Mouse (Mus musculus): ENCODE measurements around the gene Gpr161. TPM values are rescaled to one million over a fixed set of nuclear protein-coding genes. Genes with fewer than 3 reads are reported as not detected.

Gene Gpr161
- polyA plus RNA-seq, 1 experiment = 0.67 TPM

- H3K4me1 ChIP-seq (ENCODE audit: control insufficient read depth, insufficient read depth, insufficient read length, low read length) = no peaks in the 10 kb centered on the region
- H3K27ac ChIP-seq (replicated peaks; ENCODE audit: low read depth, low read length) = no peak overlapping the region
- H3K4me3 ChIP-seq (ENCODE audit: insufficient read depth, low read depth, low read length) = no peak overlapping the region
These were observed 35.3 kb downstream of the Gpr161 start for GRCm38 (mm10) chr1:165330859-165331258.

DNA sequence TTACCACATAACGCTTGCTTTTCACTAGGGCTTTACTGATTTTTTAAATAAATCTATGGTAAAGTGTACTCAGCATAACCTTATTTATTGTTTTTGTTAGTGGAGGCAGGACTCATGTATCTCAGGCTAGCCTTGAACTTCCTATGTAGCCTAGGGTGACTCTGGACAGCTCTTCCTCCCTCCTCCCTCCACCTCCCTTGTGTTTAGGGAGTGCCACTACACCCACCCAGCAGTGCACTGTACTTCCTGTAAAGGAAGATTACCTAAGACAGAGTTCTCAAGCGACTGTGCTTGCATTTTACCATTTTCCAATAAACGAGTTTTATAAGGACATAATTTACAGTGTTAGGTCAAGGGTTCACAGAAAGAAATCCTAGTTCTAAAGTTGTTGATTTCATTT is 37.2 kb downstream of the Gpr161 start:
- H3K4me3 ChIP-seq (ENCODE audit: insufficient read depth, low read depth, low read length) = no peak overlapping the region
- H3K27ac ChIP-seq (replicated peaks; ENCODE audit: low read depth, low read length) = no peak overlapping the region
- no peaks in the 10 kb centered on the region for H3K4me1 ChIP-seq (ENCODE audit: control insufficient read depth, insufficient read depth, insufficient read length, low read length)

DNA sequence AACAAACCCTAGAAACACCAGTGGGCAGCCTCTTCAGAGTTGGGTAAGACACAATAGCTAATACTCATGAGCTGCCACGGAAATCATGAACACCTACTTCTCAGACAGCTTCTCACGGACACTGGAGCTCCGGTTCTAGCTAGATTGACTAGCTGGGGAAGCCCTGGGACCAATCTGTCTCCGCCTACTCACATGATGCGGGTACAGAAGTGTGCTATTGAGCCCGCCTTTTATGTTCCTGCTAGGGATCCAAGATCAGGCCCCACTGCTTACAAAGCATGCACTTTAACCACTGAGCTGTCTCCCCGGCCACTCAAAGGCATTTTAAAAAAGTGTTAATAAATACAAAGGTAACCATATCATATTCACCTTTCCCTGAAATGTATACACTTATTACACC is 46.5 kb downstream of the Gpr161 start:
- no peak overlapping the region for H3K4me3 ChIP-seq (ENCODE audit: insufficient read depth, low read depth, low read length)
- no peak overlapping the region for H3K27ac ChIP-seq (replicated peaks; ENCODE audit: low read depth, low read length)
- H3K4me1 ChIP-seq (ENCODE audit: control insufficient read depth, insufficient read depth, insufficient read length, low read length) = no peaks in the 10 kb centered on the region

- H3K4me3 ChIP-seq (ENCODE audit: insufficient read depth, low read depth, low read length) = no peak overlapping the region
- H3K27ac ChIP-seq (replicated peaks; ENCODE audit: low read depth, low read length) = no peak overlapping the region
- H3K4me1 ChIP-seq (ENCODE audit: control insufficient read depth, insufficient read depth, insufficient read length, low read length) = no peaks in the 10 kb centered on the region
These were observed 48.9 kb downstream of the Gpr161 start for GRCm38 (mm10) chr1:165344453-165344852.

DNA sequence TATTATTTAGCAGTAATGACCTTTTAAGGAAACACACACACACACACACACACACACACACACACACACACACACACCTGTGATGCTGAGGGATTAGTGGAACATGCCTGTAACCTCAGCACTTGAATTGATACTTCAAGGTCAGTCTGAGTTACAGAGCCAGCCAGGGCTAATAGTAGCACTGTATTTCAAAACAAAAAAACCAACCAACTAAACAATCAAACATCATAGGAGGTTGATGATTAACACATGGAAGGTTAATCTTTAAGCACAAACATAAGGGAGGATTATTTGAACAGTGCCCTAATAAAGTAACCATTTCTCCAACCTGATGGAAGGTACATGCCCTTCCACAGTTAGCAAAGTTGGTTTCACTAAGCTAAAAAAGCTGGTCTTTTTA is 53.0 kb downstream of the Gpr161 start:
- Histone ChIP-seq H3K27ac (replicated peaks; ENCODE audit: low read depth, low read length) (no peak overlapping the region), H3K4me3 (ENCODE audit: insufficient read depth, low read depth, low read length) (no peak overlapping the region), H3K4me1 (ENCODE audit: control insufficient read depth, insufficient read depth, insufficient read length, low read length) (no peaks in the 10 kb centered on the region)

- no peak overlapping the region for H3K4me3 ChIP-seq (ENCODE audit: insufficient read depth, low read depth, low read length)
- H3K4me1 ChIP-seq (ENCODE audit: control insufficient read depth, insufficient read depth, insufficient read length, low read length) = no peaks in the 10 kb centered on the region
- no peak overlapping the region for H3K27ac ChIP-seq (replicated peaks; ENCODE audit: low read depth, low read length)
These were observed 60.8 kb downstream of the Gpr161 start for GRCm38 (mm10) chr1:165356347-165356746.

DNA sequence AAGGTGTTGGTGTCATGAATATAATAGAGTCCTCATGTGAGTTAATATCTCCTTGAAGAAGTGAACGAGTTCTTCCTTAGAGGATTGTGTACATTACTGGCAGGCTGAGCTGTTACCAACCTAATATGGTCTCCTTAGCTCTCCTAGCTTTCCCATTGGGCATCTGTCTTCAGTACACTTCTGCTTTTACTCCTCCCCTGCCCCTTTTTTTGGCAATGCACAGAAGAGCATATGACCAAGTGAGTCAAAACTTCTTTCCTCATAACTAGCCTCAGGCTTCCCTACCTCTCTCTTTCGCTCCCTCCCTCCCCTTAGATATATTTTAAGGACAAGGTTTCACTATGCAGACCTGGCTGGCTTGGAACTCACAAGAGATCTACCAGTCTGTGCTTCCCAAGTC is 67.7 kb downstream of the Gpr161 start:
- H3K27ac ChIP-seq (replicated peaks; ENCODE audit: low read depth, low read length) = no peak overlapping the region
- H3K4me1 ChIP-seq (ENCODE audit: control insufficient read depth, insufficient read depth, insufficient read length, low read length) = no peaks in the 10 kb centered on the region; the same call in 1 of the 2 replicates
- H3K4me3 ChIP-seq (ENCODE audit: insufficient read depth, low read depth, low read length) = no peak overlapping the region

- Histone ChIP-seq H3K4me3 (ENCODE audit: insufficient read depth, low read depth, low read length) (no peak overlapping the region), H3K27ac (replicated peaks; ENCODE audit: low read depth, low read length) (no peak overlapping the region), H3K4me1 (ENCODE audit: control insufficient read depth, insufficient read depth, insufficient read length, low read length) (no peaks in the 10 kb centered on the region; the same call in 1 of the 2 replicates)
These were observed 69.5 kb downstream of the Gpr161 start for GRCm38 (mm10) chr1:165365057-165365456.

DNA sequence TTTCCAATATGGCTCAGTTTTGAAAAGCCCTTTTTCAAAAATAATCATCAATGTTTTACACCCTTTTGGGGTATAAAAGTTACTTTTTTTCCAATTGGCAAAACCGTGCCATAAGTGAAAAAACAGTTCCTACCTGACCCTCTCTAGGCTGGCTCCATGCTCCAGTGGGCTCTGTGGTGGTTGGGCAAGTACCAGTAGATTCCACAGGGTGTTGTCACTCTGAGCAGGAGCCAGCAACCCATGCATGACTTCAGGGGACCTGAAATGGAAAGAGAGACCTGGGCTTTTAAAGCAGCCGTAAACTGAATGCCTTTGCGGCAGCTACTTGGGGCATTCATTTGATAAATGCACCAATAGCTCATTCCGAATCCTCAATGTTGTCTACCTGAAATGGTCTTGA is 75.4 kb downstream of the Gpr161 start:
- Histone ChIP-seq H3K4me1 (ENCODE audit: control insufficient read depth, insufficient read depth, insufficient read length, low read length) (no peaks in the 10 kb centered on the region; the same call in 1 of the 2 replicates), H3K4me3 (ENCODE audit: insufficient read depth, low read depth, low read length) (no peak overlapping the region), H3K27ac (replicated peaks; ENCODE audit: low read depth, low read length) (no peak overlapping the region)

DNA sequence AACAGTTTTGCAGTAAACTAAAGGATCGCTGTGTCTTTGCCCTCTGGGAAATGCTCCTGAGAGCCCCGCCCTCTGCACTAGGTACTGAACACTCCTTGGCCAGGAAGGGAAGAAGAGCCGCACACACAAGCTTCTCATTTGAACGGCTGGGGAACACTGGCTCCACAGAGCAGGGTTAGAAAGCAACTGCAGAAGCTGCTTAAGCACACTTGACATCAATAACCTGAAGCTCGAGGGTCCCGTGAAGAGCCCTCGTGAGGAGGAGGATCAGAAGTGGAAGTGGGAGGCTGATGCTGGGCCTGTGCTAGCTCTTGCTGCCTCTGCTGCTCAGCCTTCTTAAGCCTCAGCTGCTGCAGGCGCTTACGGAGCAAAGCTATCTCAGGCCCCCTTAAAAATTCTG is 78.2 kb downstream of the Gpr161 start:
- Histone ChIP-seq H3K27ac (replicated peaks; ENCODE audit: low read depth, low read length) (no peak overlapping the region), H3K4me3 (ENCODE audit: insufficient read depth, low read depth, low read length) (no peak overlapping the region), H3K4me1 (ENCODE audit: control insufficient read depth, insufficient read depth, insufficient read length, low read length) (no peaks in the 10 kb centered on the region)

Other genes starting within 250 kb of the Gpr161 start
- gene Tbx19, start 135.0 kb upstream of the Gpr161 start, polyA plus RNA-seq (2012; ENCODE audit: insufficient read depth, insufficient read length, missing spikeins) = not detected in 2 replicates
- gene Sft2d2, start 101.4 kb upstream of the Gpr161 start, polyA plus RNA-seq (2012; ENCODE audit: insufficient read depth, insufficient read length, missing spikeins) = 23.5 and 29.0 TPM in 2 replicates
- gene Tiprl, start 58.8 kb upstream of the Gpr161 start, polyA plus RNA-seq (2012; ENCODE audit: insufficient read depth, insufficient read length, missing spikeins) = 41.1 and 41.5 TPM in 2 replicates
- 48.9 and 57.7 TPM in 2 replicates for gene Dcaf6, start 164.7 kb downstream of the Gpr161 start, polyA plus RNA-seq (2012; ENCODE audit: insufficient read depth, insufficient read length, missing spikeins)
- 2,118 and 2,348 TPM in 2 replicates for gene Mpc2, start 164.8 kb downstream of the Gpr161 start, polyA plus RNA-seq (2012; ENCODE audit: insufficient read depth, insufficient read length, missing spikeins)
- 5.6 and 5.7 TPM in 2 replicates for gene Adcy10, start 189.4 kb downstream of the Gpr161 start, polyA plus RNA-seq (2012; ENCODE audit: insufficient read depth, insufficient read length, missing spikeins)

All from brown adipose tissue, adult 24 weeks (tissue).